Mouse (Mus musculus): ENCODE measurements at regions not wholly inside any gene's neighbourhood (a gene's known extent, or its start where the extent isn't known, plus 50 kb on each side); places are given as distances from the start of the nearest gene placed in this dataset.

GRCm38 (mm10) chr2:11367319-11367718 is 186.6 kb downstream of the Pfkfb3 start:
- peak; percentile 43; the same call in 1 of the 2 replicates for TF ChIP-seq TCF12 (IDR thresholded peaks at IDR 0.05; ENCODE audit: low read depth, low read length)
- no peak for TF ChIP-seq UBTF (IDR thresholded peaks at IDR 0.05; ENCODE audit: borderline replicate concordance, insufficient read depth, low read depth, low read length)
